Mouse (Mus musculus): ENCODE data around the gene Aldob.

Gene Aldob

DNA sequence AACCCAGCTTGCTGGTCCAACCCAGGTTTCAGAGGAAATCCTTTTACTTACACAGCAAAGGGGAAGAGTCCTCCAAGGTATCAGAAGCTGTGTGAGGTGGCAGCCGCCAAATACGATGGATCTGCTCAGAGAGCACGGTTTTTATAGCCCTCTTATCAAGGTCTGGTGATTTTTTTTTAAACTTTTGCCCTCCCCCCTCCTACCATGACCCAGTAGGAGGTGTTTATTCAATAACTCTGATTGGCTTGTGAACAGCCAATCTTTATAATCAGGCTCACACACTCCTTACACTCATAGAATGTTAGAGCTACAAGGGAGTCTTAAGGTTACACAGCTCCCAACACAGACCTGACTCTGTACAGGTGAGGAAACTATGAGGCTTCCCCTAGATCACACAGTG lies at the start of gene Aldob:
TSS of gene Aldob (minus strand) at position 164 of the 400 bp plus-strand sequence.
- in situ Hi-C loops (cut with MseI, MboI), result no loop called here

DNA sequence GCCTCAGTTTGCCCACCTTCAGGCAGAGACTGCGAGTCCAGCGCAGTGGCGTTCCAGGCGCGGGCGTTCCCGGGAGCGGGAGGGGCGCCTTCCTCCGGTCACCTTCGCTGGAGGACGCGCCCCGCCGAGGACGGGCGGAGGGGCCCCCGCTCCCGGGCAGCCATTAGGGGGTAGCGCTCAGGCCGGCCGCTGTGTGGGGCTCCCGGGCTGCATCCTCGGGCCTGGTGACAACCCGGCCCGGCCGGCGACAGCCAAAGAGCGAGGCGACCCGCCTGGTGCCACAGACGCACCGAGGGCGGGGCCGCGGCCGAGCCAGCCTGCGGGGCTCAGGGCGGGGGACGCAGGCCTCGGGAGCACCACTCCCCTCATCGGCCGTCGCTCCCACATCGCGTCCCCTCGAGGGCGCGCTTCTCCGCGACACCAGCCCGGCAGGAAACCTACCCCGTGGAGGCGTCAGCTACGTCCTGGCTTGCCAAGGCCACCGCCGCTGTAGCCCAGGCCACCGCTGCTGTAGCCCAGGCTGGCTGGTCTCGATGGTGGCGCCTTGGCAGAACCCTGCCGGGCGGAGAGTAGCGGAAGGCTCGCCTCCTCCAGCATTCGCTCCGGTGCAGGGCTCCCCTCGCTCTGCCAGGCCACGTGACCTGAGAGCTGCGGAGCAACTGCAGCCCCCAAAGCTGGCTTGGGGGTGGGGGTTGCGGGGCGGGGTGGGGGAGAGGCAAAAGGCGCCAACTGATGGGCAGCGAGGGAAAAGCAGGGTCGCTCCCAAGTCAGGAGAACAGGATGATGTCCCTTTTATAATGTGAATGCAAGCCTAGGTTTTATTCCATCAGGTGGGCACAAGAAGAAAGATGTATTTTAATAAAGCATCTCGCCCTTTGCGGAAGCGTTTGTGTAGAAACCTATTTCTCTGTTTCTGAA lies 48.1 kb upstream of the Aldob start, which contains the start of gene Tmem246:
TSS of gene Tmem246 (minus strand) at position 694 of the 918 bp plus-strand sequence.
- in situ Hi-C loops (cut with MseI, MboI), result no loop called here

DNA sequence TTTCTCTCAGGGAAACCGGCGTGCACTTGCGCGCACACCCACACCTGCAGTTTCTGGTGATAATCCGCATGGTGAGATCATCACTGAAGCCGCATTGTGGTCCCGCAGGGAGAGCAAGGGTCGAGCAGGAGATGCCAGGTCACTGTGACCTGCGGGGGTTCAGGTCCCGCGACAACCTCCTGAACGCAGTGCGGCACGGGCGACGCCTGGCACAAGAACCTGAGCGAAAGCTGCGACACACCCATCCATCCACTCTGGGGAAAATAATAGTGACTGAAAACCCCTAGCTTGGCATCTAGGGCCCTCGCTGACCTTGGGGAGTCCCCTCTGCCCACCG lies 47.5 kb upstream of the Aldob start:
- in situ Hi-C loops (cut with MseI, MboI), result no loop called here

DNA sequence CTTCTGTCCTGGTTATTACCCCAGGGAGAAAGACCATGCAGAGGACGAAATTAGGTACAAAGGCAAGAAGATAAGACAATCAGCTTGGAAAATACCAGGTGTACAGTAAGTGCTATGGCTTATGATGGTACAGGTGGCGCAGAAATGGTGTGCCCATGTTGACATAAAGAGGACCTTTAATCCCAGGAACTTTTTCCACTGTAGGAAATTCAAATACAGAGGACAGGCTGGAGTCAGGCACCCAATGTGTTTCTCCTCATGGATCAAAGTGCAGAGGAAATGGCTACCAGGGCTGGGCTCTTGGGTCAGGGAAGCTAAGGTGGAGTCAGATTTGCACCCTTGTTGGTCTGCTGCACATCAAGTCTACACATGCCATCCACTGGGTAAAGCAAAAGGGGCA lies 40.8 kb upstream of the Aldob start:
- in situ Hi-C loops (cut with MseI, MboI), result no loop called here

DNA sequence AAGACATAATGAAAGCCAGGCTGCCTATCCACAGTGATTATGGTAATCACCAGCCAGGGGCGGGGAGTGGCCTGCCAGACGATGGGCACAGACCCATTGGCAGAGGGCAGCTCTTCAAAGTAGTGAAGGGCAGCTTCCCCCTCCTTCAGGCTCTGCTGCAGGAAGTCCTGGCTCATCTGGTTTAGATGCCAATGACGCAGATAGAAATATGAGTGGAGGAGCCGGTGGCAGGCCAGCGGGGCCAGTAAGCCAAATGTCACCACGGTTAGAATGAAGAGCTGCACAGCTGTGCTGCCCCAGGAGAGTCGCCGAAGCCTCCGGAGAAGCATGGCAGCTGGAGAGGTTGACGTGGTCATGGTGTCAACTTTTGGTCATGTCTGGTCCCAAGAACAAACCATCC lies 37.5 kb upstream of the Aldob start:
- in situ Hi-C loops (cut with MseI, MboI), result no loop called here

DNA sequence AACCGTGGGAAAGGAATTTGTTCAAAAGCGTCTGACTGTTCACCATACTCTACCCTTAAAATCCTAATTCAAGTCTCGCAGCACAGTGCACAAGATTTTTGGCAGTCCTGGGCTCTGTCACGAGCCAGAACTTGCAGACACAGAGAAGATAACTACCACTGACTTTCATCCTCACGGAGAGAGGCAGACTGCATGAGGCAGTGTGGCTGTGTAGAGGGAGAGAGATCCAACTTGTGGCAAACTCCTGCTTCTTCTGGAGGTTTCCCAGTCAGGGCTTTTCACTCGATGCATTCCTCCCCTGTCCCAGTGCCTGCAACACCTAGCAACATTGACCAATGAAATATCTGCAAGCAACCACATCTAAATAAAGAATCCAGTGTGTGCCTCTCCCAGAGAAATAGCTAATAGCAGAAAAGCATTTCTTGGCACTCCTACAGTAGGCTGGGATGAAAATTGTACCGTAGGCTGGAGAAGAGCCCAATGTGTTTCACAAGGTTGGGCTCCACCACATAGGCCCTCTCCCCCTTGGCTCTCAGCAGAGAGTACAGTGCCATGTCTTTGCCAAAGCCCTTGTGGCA lies 36.3 kb upstream of the Aldob start:
- in situ Hi-C loops (cut with MseI, MboI), result no loop called here

DNA sequence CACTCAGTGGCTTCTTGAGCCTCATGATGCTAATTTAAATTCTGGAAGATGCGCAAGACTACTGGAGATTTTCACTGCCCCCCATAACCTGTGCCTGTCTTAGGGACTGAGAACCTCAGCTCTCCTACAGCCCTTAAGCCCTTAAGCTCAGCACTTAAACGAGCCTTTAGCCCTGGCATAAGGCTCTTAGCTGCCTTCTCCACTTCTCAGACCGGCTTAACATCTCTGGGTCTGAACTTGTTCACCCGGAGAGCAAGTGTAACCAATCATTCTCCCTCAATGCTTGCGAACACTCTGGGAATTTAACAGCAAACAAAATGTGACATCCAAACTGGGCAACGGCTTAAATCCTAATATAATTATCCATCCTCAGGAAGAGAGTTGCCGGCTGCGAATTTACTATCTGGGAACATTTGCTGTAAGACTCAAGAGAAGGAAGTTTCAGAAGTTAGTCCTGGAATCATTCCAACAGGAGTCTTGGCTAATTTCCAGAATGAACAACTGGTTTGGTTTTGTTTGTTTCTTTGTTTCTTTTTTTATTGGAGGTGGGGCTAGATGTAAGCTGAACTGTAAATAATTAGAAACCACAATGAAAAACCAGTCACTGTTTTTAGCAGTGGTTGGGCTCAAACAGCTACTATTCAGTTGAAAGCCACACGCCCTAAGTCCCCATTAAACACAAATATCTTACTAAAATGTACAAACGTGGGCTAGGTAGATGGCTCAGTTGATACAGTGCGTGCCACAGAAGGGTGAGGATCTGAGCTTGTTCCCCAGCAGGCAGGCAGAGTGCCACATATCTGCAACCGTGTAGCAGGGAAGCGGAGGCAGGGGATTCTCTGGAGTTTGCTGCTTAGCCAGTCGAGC lies 34.9 kb upstream of the Aldob start:
- in situ Hi-C loops (cut with MseI, MboI), result no loop called here

DNA sequence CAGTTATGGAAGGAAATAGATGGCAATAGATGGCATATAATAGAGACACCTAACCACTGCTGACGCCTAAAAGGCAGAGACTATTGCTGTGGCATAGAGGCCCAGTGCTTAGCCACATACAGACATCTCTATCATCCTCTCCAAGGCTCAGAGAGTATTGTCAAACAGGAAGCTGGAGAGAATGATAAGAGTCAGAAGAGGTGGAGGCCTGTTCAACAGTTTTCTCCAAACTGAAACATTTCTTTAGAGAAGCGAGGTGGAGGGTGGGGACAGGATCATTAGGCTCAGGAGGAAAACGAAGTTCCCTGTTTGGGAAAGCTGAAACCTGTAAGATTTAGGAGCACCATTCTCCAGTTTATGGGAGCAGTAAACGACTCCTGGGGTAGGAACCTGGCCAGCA lies 31.9 kb upstream of the Aldob start:
- in situ Hi-C loops (cut with MseI, MboI), result no loop called here

DNA sequence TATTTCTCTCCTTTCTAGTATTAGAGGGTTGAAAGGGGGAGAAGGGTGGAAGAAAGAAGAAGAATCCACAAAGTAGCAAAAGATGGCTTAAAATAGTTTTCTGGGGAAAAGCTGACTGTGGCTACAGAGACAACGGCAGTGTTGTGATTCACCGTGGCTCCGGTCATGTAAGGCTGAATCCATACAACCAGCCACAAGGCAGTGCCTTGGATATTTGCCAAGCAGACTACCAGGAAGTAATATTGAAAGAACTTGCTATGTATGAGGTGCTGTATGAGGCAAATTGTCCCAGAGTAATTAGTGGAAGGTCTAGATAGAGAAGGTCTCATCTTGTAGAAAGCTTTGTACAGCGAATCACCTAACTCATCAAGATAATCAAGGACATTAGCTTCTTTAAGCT lies 22.8 kb upstream of the Aldob start:
- in situ Hi-C loops (cut with MseI, MboI), result no loop called here

DNA sequence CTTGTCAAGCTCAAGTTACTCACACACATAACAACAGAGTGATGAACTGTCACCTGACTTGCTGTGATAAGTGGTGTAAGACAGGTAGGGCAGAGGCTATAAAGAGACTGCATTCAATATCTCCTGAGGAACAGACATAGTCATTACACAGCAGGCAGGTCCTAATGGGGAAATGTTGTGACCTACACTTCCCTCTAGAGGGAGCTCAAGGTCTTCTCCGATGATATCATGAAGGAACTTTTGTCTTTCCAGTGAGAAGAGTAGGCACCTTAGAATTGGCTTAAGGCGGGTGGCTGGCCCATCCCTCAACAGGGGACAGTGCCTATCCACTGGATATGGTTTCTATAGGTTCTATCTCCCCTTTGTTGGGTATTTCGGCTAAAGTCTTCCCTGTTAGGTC lies 18.3 kb upstream of the Aldob start:
- in situ Hi-C loops (cut with MseI, MboI), result loop anchor here (5.0 kb wide), 1 partner anchor 60 kb away; no protein-coding TSS in a partner anchor

DNA sequence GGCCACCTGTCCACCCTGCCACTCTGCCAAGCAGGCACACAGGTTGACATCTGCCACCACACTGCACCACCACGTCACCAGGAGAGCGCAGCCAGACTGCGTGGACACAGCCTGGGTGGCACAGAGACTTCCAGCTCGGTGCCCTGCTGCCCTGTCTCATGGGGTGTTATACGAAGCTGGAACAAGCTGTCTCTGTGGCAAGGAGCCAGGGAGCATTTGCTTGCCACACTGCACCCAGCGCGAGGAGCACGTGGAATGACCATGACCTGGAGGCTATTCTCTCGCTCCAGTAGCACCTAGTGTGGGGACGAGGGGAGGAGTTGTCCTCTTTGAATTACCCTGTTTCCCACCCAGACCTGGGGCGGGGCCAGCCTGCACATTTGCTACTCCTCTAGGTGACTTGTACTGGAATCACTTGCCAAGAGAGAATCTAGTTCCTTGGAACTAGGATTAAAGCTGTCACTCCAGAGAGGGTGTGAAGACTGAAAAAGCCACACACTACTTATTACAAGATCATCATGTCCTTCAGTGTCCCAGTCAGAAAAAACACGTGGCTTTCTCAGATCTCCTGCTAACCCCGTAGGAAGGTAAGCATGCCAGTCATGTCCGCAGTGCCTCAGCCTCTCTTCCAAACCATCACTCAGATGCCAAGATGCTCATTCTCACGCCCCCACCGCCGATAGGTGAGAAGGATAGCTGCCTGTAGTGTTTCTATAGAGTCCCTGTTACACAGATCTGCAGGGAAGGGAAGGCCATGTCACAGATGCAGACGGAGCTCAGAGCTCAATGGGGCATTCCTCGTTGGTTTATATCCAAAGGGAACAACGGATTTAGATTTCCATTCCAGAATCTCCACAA lies 10.8 kb upstream of the Aldob start:
- in situ Hi-C loops (cut with MseI, MboI), result no loop called here

DNA sequence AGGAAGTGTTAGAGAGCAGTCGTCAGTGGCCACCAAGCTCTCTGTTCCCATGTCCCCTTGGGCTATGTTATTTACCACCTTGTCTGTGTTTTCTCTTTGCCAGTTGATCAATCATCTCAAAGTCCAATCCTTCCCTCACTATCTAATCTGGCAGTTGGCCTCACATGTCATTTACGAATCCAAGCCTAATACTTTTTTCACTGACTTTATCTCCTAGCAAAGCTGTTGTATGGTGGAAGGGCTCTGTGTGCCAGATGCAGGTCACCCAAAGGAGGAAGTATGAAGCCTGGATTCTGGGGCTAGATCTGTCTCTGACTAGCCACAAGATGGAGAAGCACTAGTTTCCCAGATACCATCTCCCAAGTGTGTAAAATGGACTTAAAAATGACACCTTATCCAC lies 8.8 kb upstream of the Aldob start:
- in situ Hi-C loops (cut with MseI, MboI), result no loop called here

DNA sequence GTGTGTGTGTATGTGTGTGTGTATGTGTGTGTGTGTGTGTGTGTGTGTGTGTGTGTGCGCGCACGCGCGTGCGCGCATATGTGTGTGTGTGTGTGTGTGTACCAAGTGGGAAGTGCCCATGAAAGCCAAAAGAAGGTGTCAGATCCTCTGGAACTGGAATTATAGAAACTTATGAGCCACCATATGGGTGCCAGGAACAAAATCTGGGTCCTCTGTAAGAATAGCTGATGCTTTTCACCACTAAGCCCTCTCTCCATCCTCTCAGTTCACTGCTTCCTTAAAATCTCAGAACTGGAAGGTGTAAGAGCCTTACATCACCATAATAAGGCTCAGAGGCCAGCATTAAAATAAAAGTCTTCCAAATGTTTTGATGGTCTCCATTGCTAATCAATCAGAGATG lies 8.0 kb upstream of the Aldob start:
- in situ Hi-C loops (cut with MseI, MboI), result no loop called here

DNA sequence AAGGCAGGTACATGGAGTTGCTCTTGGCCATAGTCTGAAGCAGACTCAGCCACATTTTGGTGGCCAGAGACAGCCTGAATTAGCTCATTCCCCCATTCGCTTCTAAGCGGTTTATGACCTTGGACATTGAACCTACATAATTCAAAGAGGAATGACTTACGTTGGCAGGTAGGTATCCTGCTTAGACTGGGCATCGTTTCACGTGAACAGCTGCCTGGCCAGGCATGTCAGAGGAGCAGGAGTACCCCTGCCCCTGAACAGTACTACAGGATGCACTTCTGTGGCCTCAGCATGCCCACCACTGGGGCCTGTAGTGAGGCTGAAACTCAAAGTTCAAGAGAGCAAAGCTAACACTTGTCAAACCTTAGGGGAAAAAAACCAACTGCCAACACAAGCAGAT lies 4.0 kb upstream of the Aldob start:
- in situ Hi-C loops (cut with MseI, MboI), result no loop called here

DNA sequence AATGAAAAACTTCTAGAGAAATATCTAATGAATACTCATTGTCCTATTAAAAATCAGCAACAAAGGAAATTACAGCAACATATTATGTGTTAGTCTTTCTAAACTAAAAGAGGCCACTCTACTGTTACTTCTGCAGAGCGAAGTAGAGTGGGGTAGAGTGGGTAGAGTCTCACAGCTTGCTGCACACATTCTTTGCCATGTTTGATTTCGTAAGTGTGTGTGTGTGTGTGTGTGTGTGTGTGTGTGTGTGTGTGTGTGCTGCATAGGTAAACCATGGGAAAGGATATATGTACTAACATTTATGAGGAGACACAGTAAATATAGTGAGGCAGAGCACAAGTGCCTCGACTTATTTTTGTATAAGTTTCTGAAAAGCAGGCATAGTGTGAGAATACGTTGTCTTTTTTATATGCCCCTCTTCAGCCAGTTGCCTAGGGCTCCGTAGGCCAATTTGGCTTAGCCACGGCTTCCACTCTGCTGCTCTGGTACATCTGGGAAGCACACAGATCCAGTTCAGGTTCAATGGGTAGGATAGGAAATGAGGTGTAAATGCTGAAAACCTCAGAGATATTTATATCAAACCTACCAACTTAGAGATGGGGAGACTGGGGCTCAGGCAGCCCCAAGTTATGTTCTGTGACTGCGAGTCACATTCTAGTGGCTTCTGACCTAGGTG lies 1.7 kb downstream of the Aldob start:
- in situ Hi-C loops (cut with MseI, MboI), result no loop called here

DNA sequence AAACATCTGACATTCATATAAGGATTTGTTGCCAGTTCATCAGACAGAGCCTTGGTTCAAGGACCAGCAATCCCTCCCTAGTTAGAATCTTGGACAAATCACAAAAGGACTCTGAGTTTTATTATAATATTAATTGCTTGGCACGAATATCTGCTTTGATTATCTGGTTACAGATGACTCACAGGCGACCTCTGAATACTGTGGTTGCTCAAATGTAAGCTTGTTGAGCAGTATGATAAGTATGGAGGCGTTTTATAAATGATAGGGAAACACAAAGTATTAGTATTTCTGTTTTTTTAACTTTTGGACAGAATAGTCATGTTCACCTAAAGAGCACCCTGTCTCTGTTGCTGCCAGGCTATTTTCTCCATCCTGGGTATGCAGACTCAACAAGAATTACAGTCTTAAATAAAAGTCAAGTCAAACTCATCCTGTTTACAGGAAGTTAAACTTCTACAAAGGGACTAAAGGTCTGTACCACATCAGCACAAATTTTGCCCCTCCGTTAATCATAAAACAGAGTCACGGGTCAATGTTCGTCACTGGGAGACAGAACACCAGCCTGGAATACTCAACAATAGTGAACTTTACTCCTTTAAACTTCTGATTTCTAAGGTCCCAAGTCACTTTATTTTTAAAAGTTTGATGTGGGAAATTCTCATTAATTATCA lies 2.3 kb downstream of the Aldob start:
- in situ Hi-C loops (cut with MseI, MboI), result no loop called here

DNA sequence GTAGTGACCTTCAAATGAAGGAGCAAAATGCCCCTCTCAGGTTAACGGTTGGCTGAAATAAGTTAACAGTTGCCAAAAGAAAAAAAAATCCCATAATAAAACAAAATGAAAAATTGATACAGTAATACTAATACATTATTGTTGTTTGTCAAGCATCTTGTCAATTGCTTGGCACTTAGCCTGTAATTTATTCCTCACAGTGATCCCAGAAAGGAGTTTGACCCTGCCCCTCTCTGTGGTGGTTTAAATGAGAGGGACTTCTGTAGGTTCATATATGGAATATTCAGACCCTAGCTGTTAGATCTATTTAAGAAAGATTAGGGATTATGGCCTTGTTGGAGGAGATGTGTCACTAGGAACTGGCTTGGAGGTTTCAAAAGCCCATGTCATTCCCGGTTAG lies 3.3 kb downstream of the Aldob start:
- in situ Hi-C loops (cut with MseI, MboI), result no loop called here

DNA sequence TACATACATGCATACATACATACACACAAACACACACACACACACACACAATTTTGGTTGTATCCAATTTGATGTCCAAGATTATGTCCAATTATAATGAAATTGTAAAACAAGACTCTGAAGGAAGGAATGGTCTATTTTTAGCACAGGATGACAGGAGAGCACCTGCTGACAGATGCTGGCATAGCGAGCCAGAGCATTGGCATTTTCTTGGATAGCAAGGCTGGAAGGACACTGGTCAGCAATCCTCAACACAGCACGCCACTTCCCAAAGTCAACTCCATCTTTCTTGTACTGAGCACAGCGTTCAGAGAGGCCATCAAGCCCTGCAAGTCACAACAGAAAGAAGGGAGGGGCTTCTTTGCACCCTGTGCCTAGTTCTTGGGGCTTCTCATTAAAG lies 8.4 kb downstream of the Aldob start:
- in situ Hi-C loops (cut with MseI, MboI), result no loop called here

DNA sequence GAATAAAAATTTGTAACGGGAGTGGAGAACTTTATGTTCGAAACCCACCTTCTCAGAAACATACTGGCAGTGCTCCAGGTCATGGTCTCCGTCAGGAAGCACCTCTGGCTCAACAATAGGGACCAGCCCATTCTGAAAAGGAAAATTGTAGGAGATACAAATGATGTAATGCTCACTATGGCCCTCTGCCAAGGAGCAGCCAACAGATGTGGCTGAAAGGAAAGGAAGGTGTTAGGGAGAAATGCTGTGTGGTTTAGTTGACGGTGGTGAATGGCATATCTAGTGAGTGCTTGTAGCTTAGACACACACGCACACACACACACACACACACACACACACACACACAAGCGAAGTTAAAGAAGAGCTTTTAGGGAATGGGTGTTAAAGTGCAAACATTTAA lies 9.7 kb downstream of the Aldob start:
- in situ Hi-C loops (cut with MseI, MboI), result no loop called here

DNA sequence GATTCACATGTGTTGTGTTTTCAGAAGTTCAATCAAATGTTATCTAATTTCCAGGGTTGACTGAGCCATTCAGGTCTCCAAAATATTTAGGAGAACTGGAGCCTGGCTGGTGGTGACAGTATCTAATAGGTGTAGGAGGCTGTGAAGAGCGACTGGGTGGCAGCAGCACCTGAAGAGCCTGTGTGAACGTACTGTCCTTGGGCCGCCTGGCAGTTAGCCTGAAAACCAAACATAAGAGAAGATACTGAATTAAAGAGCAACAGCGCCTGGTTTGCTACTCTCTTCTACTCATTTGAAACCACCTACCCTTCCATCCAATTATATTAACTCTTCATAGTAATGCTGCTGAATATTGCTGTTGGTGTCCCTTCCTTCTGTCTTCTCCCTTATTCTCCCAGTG lies 12.7 kb downstream of the Aldob start:
- in situ Hi-C loops (cut with MseI, MboI), result no loop called here

Measured in mouse trophoblast stem cell (cell line).